24 mouse cellular contexts compared by ENCODE assay signal in genomic region chr17:81849298-81849967, GRCm38 (mm10).
DNase-seq lines count a peak whose midpoint lies in the region; ATAC-seq and TF ChIP-seq lines count a peak whose summit lies in the region.
"Had no signal": no experiment of that assay in that cellular context is flagged by ENCODE, and none has a peak within 500 bp of the region (broad histone marks: within the 10 kb centered on the region; RNA-seq: fewer than 3 reads in every experiment).

No protein-coding gene starts in this region.

- no peaks in the 10 kb centered on the region for H3K36me3 ChIP-seq in midbrain, embryonic 14.5 days (ENCODE audit: control insufficient read depth, insufficient read depth, low read length)
- H3K36me3 ChIP-seq in midbrain, postnatal 0 days (ENCODE audit: insufficient read depth, low read length), result no peaks in the 10 kb centered on the region
- H3K36me3 ChIP-seq in forebrain, embryonic 14.5 days (ENCODE audit: control insufficient read depth, insufficient read depth, low read length), result no peaks in the 10 kb centered on the region
- H3K36me3 ChIP-seq in neural tube, embryonic 14.5 days (ENCODE audit: control insufficient read depth, insufficient read depth, low read length), result no peaks in the 10 kb centered on the region
- H3K36me3 ChIP-seq: kidney, embryonic 15.5 days; limb, embryonic 13.5 days; lung, embryonic 15.5 days had no signal

- ATAC-seq in midbrain, embryonic 14.5 days (ENCODE audit: low FRiP score, low TSS enrichment), result no peak
- ATAC-seq in midbrain, postnatal 0 days (ENCODE audit: low FRiP score), result no peak
- peak; percentile 70 for ATAC-seq in forebrain, embryonic 14.5 days
- peak; percentile 44; the same call in 1 of the 2 replicates for ATAC-seq in neural tube, embryonic 14.5 days (ENCODE audit: low read depth)
- ATAC-seq: intestine, embryonic 16.5 days; Patski had no signal

- no peak for TF ChIP-seq CTCF in midbrain, postnatal 0 days (IDR thresholded peaks at IDR 0.05)

- no peaks in the 10 kb centered on the region for H3K4me1 ChIP-seq in midbrain, embryonic 14.5 days (ENCODE audit: control insufficient read depth, insufficient read depth, low read length)
- no peaks in the 10 kb centered on the region for H3K4me1 ChIP-seq in midbrain, postnatal 0 days (ENCODE audit: insufficient read depth, low read length)
- H3K4me1 ChIP-seq in forebrain, embryonic 14.5 days (ENCODE audit: control insufficient read depth, insufficient read depth, low read length), result no peaks in the 10 kb centered on the region
- no peaks in the 10 kb centered on the region for H3K4me1 ChIP-seq in neural tube, embryonic 14.5 days (ENCODE audit: control insufficient read depth, insufficient read depth, low read length)
- H3K4me1 ChIP-seq: kidney, embryonic 15.5 days; limb, embryonic 13.5 days; lung, embryonic 15.5 days had no signal

- no peaks in the 10 kb centered on the region for H3K27me3 ChIP-seq in midbrain, embryonic 14.5 days (ENCODE audit: control insufficient read depth, insufficient read depth, low read length)
- H3K27me3 ChIP-seq in midbrain, postnatal 0 days (ENCODE audit: insufficient read depth, low read length), result no peaks in the 10 kb centered on the region
- no peaks in the 10 kb centered on the region for H3K27me3 ChIP-seq in forebrain, embryonic 14.5 days (replicated peaks; ENCODE audit: control insufficient read depth, insufficient read depth, low read length)
- H3K27me3 ChIP-seq in neural tube, embryonic 14.5 days (ENCODE audit: control insufficient read depth, insufficient read depth, low read length), result no peaks in the 10 kb centered on the region
- H3K27me3 ChIP-seq: kidney, embryonic 15.5 days; limb, embryonic 13.5 days; lung, embryonic 15.5 days; Patski had no signal

- H3K4me2 ChIP-seq in midbrain, embryonic 14.5 days (ENCODE audit: low read length), result no peak overlapping the region
- no peak overlapping the region for H3K4me2 ChIP-seq in midbrain, postnatal 0 days (ENCODE audit: low read depth, low read length, poor library complexity, severe bottlenecking)
- H3K4me2 ChIP-seq in forebrain, embryonic 14.5 days (ENCODE audit: low read length), result no peak overlapping the region
- H3K4me2 ChIP-seq in neural tube, embryonic 14.5 days (ENCODE audit: low read depth, low read length), result no peak overlapping the region
- H3K4me2 ChIP-seq: kidney, embryonic 15.5 days; limb, embryonic 13.5 days; lung, embryonic 15.5 days; midbrain, embryonic 11.5 days had no signal

- DNase-seq in embryo, embryonic 10 days (ENCODE audit: low spot score), result peak; percentile 5
- no peak for DNase-seq in embryo, embryonic 9.5 days (ENCODE audit: extremely low spot score)
- DNase-seq in midbrain, embryonic 14.5 days, result peak; percentile 42
- DNase-seq in midbrain, postnatal 0 days (ENCODE audit: low spot score), result no peak
- DNase-seq in forebrain, embryonic 14.5 days (ENCODE audit: low spot score), result peak; percentile 56
- no peak for DNase-seq in heart, postnatal 10 days
- no peak for DNase-seq in thymus, adult 18-20 months
- DNase-seq: adrenal gland, postnatal 10 days; cerebellum, adult 11 months; cerebellum, postnatal 10 days; gastrocnemius, postnatal 10 days; heart, adult 18-20 months; right cerebral cortex, postnatal 14 days; thymus, adult 2 months had no signal

- 27% methylated on average over 6 of the region's 6 CpGs for WGBS in midbrain, embryonic 14.5 days
- 24% methylated on average over 6 of the region's 6 CpGs for WGBS in midbrain, postnatal 0 days
- WGBS in forebrain, embryonic 14.5 days, result 2% methylated on average over 6 of the region's 6 CpGs
- 19% methylated on average over 6 of the region's 6 CpGs for WGBS in neural tube, embryonic 14.5 days

- no peak overlapping the region for H3K9ac ChIP-seq in midbrain, embryonic 14.5 days (replicated peaks; ENCODE audit: low read length)
- H3K9ac ChIP-seq in midbrain, postnatal 0 days (replicated peaks; ENCODE audit: low read length, poor library complexity, severe bottlenecking), result no peak overlapping the region
- no peak overlapping the region for H3K9ac ChIP-seq in forebrain, embryonic 14.5 days (ENCODE audit: low read length)
- no peak overlapping the region for H3K9ac ChIP-seq in neural tube, embryonic 14.5 days (replicated peaks; ENCODE audit: low read depth, low read length)
- H3K9ac ChIP-seq: kidney, embryonic 15.5 days; limb, embryonic 13.5 days; liver, embryonic 14.5 days; lung, embryonic 15.5 days had no signal

- H3K9me3 ChIP-seq in midbrain, embryonic 14.5 days (ENCODE audit: control insufficient read depth, low read length), result no peaks in the 10 kb centered on the region
- H3K9me3 ChIP-seq in midbrain, postnatal 0 days (ENCODE audit: low read length), result no peaks in the 10 kb centered on the region
- no peaks in the 10 kb centered on the region for H3K9me3 ChIP-seq in forebrain, embryonic 14.5 days (replicated peaks; ENCODE audit: control insufficient read depth, low read length)
- no peaks in the 10 kb centered on the region for H3K9me3 ChIP-seq in neural tube, embryonic 14.5 days (ENCODE audit: control insufficient read depth, low read length)
- H3K9me3 ChIP-seq: kidney, embryonic 15.5 days; limb, embryonic 13.5 days; lung, embryonic 15.5 days had no signal

- no peak overlapping the region for H3K27ac ChIP-seq in midbrain, embryonic 14.5 days (replicated peaks; ENCODE audit: low read depth, low read length)
- no peak overlapping the region for H3K27ac ChIP-seq in midbrain, postnatal 0 days (ENCODE audit: low read depth, low read length)
- H3K27ac ChIP-seq in forebrain, embryonic 14.5 days (ENCODE audit: low read depth, low read length), result no peak overlapping the region
- no peak overlapping the region for H3K27ac ChIP-seq in neural tube, embryonic 14.5 days (ENCODE audit: low read depth, low read length)
- H3K27ac ChIP-seq: kidney, embryonic 15.5 days; limb, embryonic 13.5 days; liver, embryonic 14.5 days; lung, embryonic 15.5 days; macrophage had no signal

- H3K4me3 ChIP-seq in midbrain, embryonic 14.5 days (replicated peaks; ENCODE audit: low read depth, low read length), result no peak overlapping the region
- no peak overlapping the region for H3K4me3 ChIP-seq in midbrain, postnatal 0 days (ENCODE audit: low read depth, low read length)
- H3K4me3 ChIP-seq in forebrain, embryonic 14.5 days (ENCODE audit: low read depth, low read length), result no peak overlapping the region
- H3K4me3 ChIP-seq in neural tube, embryonic 14.5 days (ENCODE audit: low read depth, low read length), result no peak overlapping the region
- H3K4me3 ChIP-seq: erythroblast, embryonic 14.5 days; kidney, embryonic 15.5 days; limb, embryonic 13.5 days; lung, embryonic 15.5 days had no signal

- intact Hi-C loops in heart, postnatal 10 days (cut with DNase I), result no loop called here

Comparison
In these comparisons a context has a peak if more than half of its experiments do, and no peak if none do; other contexts are left out.
1. DNase-seq: peak in embryo, embryonic 10 days (single experiment), midbrain, embryonic 14.5 days (single experiment) and forebrain, embryonic 14.5 days (single experiment); none in embryo, embryonic 9.5 days (single experiment), midbrain, postnatal 0 days (single experiment), heart, postnatal 10 days (0 of 2) and thymus, adult 18-20 months (0 of 2).
2. ATAC-seq: peak in forebrain, embryonic 14.5 days (single experiment) and neural tube, embryonic 14.5 days (single experiment); none in midbrain, embryonic 14.5 days (single experiment) and midbrain, postnatal 0 days (single experiment).